Mouse (Mus musculus): ENCODE data around the gene Gm3402. TPM values are rescaled to one million over a fixed set of nuclear protein-coding genes. Genes with fewer than 3 reads are reported as not detected.
"Not testable (repeated sequence)": the region's sequence is repeated elsewhere in the genome, so short reads cannot be mapped to it uniquely, and the experiment has no call there.

The Gm3402 gene
- polyA plus RNA-seq, 1 experiment from 2014 or later, result not detected

DNA sequence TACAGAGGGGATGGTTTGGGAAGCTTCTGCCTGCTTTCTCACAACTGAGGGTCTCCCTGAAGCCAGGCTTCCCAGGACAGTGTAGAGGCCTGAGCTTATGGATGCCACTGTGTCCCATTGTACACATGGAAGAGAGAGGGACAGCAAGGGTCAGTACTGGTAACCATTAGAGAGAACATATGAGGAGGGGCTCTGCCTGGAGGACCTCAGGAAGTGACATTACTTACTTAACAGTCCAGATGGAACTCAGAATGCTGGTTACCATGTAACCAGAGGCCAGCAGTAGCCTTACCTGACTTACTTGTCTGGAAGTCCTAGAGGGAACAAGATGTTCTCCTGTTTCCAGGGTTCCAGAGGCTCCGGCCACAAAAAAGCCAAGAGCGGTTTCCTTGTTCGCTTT lies 41.9 kb downstream of the Gm3402 start, which contains the start of gene Gm3415:
TSS of gene Gm3415 (plus strand) at position 301 of the 400 bp plus-strand sequence.
- no CpG with 5 or more reads among the region's 3 CpGs for WGBS
- H3K4me2 ChIP-seq; H3K9ac ChIP-seq; ATAC-seq (ENCODE audit: low FRiP score, low read depth); H3K9me3 ChIP-seq; H3K27ac ChIP-seq (replicated peaks); H3K4me3 ChIP-seq; H3K36me3 ChIP-seq; H3K27me3 ChIP-seq; H3K4me1 ChIP-seq (replicated peaks): not testable (repeated sequence)

DNA sequence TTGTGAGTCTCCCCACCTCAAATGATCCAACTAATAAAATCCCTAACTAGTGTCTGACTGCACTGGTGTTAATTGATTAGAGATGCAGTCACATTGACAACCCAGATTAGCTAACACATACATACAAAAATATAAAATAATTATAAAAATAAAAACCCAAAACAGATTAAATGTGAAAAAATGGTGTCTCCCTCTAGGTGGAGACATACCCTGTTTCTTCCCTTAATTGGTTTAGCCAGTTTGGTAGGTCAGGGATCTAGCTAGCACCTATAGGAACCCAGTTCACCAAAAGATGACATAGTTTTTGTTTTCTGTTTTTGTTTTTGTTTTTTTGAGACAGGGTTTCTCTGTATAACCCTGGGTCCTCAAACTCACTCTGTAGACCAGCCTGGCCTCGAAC lies 50.3 kb downstream of the Gm3402 start:
- Histone ChIP-seq H3K4me2 (no peak overlapping the region), H3K9me3 (no peaks in the 10 kb centered on the region), H3K27me3 (no peaks in the 10 kb centered on the region), H3K4me3 (no peak overlapping the region), H3K27ac (replicated peaks) (no peak overlapping the region), H3K9ac (no peak overlapping the region), H3K36me3 (no peaks in the 10 kb centered on the region), H3K4me1 (replicated peaks) (no peaks in the 10 kb centered on the region)
- ATAC-seq (ENCODE audit: low FRiP score, low read depth), result no peak
- 80% methylated on average over 1 of the region's 1 CpGs for WGBS

Other genes with a start within 250 kb of the Gm3402 start
- gene Wasf3, start 129.1 kb upstream of the Gm3402 start, polyA plus RNA-seq (2015; fragmentation: Nextera tagmentation; extraction: Ambion mirVana), result 18.7 and 19.9 TPM in 2 replicates
- 0.13 TPM in 1 of 2 replicates, not detected in the other for gene Gm6408, start 32.2 kb upstream of the Gm3402 start, polyA plus RNA-seq (2015; fragmentation: Nextera tagmentation; extraction: Ambion mirVana)
- gene Gm6370, start 22.8 kb upstream of the Gm3402 start, polyA plus RNA-seq (2015; fragmentation: Nextera tagmentation; extraction: Ambion mirVana), result not detected in 2 replicates
- not detected in 2 replicates for gene 4930449I24Rik, start 11.7 kb upstream of the Gm3402 start, polyA plus RNA-seq (2015; fragmentation: Nextera tagmentation; extraction: Ambion mirVana)
- gene Gm3404, start 11.7 kb downstream of the Gm3402 start, polyA plus RNA-seq (2015; fragmentation: Nextera tagmentation; extraction: Ambion mirVana), result not detected in 2 replicates
- gene Gm3409, start 23.5 kb downstream of the Gm3402 start, polyA plus RNA-seq (2015; fragmentation: Nextera tagmentation; extraction: Ambion mirVana), result not detected in 2 replicates
- gene Gm3415, start 42.0 kb downstream of the Gm3402 start, polyA plus RNA-seq (2015; fragmentation: Nextera tagmentation; extraction: Ambion mirVana), result not detected in 2 replicates
- gene Gpr12, start 71.1 kb downstream of the Gm3402 start, polyA plus RNA-seq (2015; fragmentation: Nextera tagmentation; extraction: Ambion mirVana), result 21.0 and 27.5 TPM in 2 replicates

All from hindbrain, embryonic 15.5 days (tissue).